Mouse (Mus musculus) forebrain, postnatal 0 days (tissue): Measurements from ENCODE around the gene Fam167b. TPM values are rescaled to one million over a fixed set of nuclear protein-coding genes. Genes with fewer than 3 reads are reported as not detected.

ENCODE experiments used
- ATAC-seq: fragments of 200-750 bp; cut with Nextera tagmentation; 2 replicates; pipeline ENCODE4 v1.8.0; 2017; ENCODE audit warnings: mild to moderate bottlenecking, moderate library complexity
- DNase-seq: peaks from one replicate; pipeline ENCODE4 v3.0.0-alpha.2; 2015
- H3K27ac ChIP-seq: fragments of 300-500 bp; sonication (generic); 2 replicates; pipeline ENCODE4 v1.5.1; 2014; ENCODE audit warnings: low read depth, mild to moderate bottlenecking, antibody characterized with exemption, low read length, moderate library complexity, mixed read lengths
- H3K27me3 ChIP-seq: fragments of 300-500 bp; sonication (generic); 2 replicates; pipeline ENCODE4 v1.6.1; 2014; ENCODE audit warnings: mild to moderate bottlenecking, low read length, mixed read lengths; ENCODE audit not compliant: insufficient read depth
- H3K36me3 ChIP-seq: fragments of 300-500 bp; sonication (generic); 2 replicates; pipeline ENCODE4 v1.6.1; 2014; ENCODE audit warnings: mild to moderate bottlenecking, moderate library complexity; ENCODE audit not compliant: insufficient read depth
- H3K4me1 ChIP-seq: fragments of 300-500 bp; sonication (generic); 2 replicates; pipeline ENCODE4 v1.6.1; 2014; ENCODE audit warnings: antibody characterized with exemption; ENCODE audit not compliant: insufficient read depth
- H3K4me2 ChIP-seq: fragments of 300-500 bp; sonication (generic); 2 replicates; pipeline ENCODE4 v1.6.1; 2014; ENCODE audit warnings: low read depth, mild to moderate bottlenecking, moderate library complexity
- H3K4me3 ChIP-seq: fragments of 300-500 bp; sonication (generic); 2 replicates; pipeline ENCODE4 v1.5.1; 2014; ENCODE audit warnings: low read depth, low read length, mixed read lengths
- H3K9ac ChIP-seq: fragments of 300-500 bp; sonication (generic); 2 replicates; pipeline ENCODE4 v1.6.1; 2014; ENCODE audit warnings: mild to moderate bottlenecking
- H3K9me3 ChIP-seq: fragments of 300-500 bp; sonication (generic); 2 replicates; pipeline ENCODE4 v1.6.1; 2016; ENCODE audit warnings: low read length
- CTCF ChIP-seq: sonication (generic); IDR thresholded peaks from 2 replicates; pipeline ENCODE4 v1.5.1; 2016; ENCODE audit warnings: antibody characterized with exemption, control low read depth, low read depth
- WGBS: fragments of 180-500 bp; shearing (Covaris S2); extraction: QIAGEN DNeasy Blood & Tissue Kit; methylation state at CpG from one replicate; pipeline ENCODE4 v1.1.7; 2014; 5-methylcytosine and 5-hydroxymethylcytosine counted together
- polyA plus RNA-seq: library from polyadenylated mRNA; unstranded; fragments of >200 nt; fragmentation: Nextera tagmentation; extraction: Ambion mirVana; gene quantifications from 2 replicates; pipeline ENCODE4 v1.2.1, GENCODE M21; 2015
- total RNA-seq: library from RNA; depleted of rRNA; stranded (reverse); fragments of >200 nt; gene quantifications from 2 replicates; pipeline ENCODE4 v1.2.3, GENCODE M21; 2014

Fam167b gene
- total and polyA plus RNA-seq, 2 experiments from 2014 or later = not detected

GRCm38 (mm10) chr4:129573430-129573829 is 4.9 kb downstream of the Fam167b start, which contains the start of gene Lck:
Gene Lck (minus strand): TSS chr4:129573641.
- Histone ChIP-seq H3K27me3 (no peaks in the 10 kb centered on the region), H3K9ac (no peak within 1 kb of the TSS), H3K4me3 (no peak within 1 kb of the TSS), H3K36me3 (no peaks in the 10 kb centered on the region), H3K9me3 (no peaks in the 10 kb centered on the region), H3K4me1 (no peaks in the 10 kb centered on the region), H3K4me2 (no peak within 1 kb of the TSS), H3K27ac (no peak within 1 kb of the TSS)
- ATAC-seq (no peak), DNase-seq (no peak)
- TF ChIP-seq CTCF = no peak
- 93% methylated on average over 8 of the region's 8 CpGs for WGBS

GRCm38 (mm10) chr4:129573093-129573370 is 5.3 kb downstream of the Fam167b start:
- Histone ChIP-seq H3K9ac (no peak overlapping the region), H3K4me2 (no peak overlapping the region), H3K27me3 (no peaks in the 10 kb centered on the region), H3K36me3 (no peaks in the 10 kb centered on the region), H3K9me3 (no peaks in the 10 kb centered on the region), H3K4me3 (no peak overlapping the region), H3K27ac (no peak overlapping the region), H3K4me1 (no peaks in the 10 kb centered on the region)
- DNase-seq (no peak), ATAC-seq (no peak)
- 97% methylated on average over 4 of the region's 4 CpGs for WGBS
- TF ChIP-seq CTCF = no peak

- ATAC-seq (no peak), DNase-seq (no peak)
- no peak for TF ChIP-seq CTCF
- WGBS = 86% methylated on average over 13 of the region's 13 CpGs
- Histone ChIP-seq H3K9ac (no peak overlapping the region), H3K27me3 (no peaks in the 10 kb centered on the region), H3K4me2 (no peak overlapping the region), H3K27ac (no peak overlapping the region), H3K4me1 (no peaks in the 10 kb centered on the region), H3K9me3 (no peaks in the 10 kb centered on the region), H3K4me3 (no peak overlapping the region), H3K36me3 (no peaks in the 10 kb centered on the region)
These were observed 5.9 kb downstream of the Fam167b start for GRCm38 (mm10) chr4:129572236-129573092.

GRCm38 (mm10) chr4:129571551-129572084 is 6.7 kb downstream of the Fam167b start:
- Histone ChIP-seq H3K4me3 (no peak overlapping the region), H3K9me3 (no peaks in the 10 kb centered on the region), H3K4me2 (no peak overlapping the region), H3K27me3 (no peaks in the 10 kb centered on the region), H3K36me3 (no peaks in the 10 kb centered on the region), H3K27ac (no peak overlapping the region), H3K4me1 (no peaks in the 10 kb centered on the region), H3K9ac (no peak overlapping the region)
- DNase-seq (no peak), ATAC-seq (no peak)
- 71% methylated on average over 8 of the region's 8 CpGs for WGBS
- TF ChIP-seq CTCF = no peak

GRCm38 (mm10) chr4:129570028-129570427 is 8.3 kb downstream of the Fam167b start:
- DNase-seq (no peak), ATAC-seq (no peak)
- Histone ChIP-seq H3K4me3 (no peak overlapping the region), H3K27ac (no peak overlapping the region), H3K4me2 (no peak overlapping the region), H3K9me3 (no peaks in the 10 kb centered on the region), H3K9ac (no peak overlapping the region), H3K27me3 (no peaks in the 10 kb centered on the region), H3K36me3 (no peaks in the 10 kb centered on the region), H3K4me1 (no peaks in the 10 kb centered on the region)
- TF ChIP-seq CTCF = no peak
- WGBS = 90% methylated on average over 6 of the region's 6 CpGs

- H3K9ac ChIP-seq = no peak overlapping the region
- H3K36me3 ChIP-seq = no peaks in the 10 kb centered on the region
- H3K9me3 ChIP-seq = no peaks in the 10 kb centered on the region
- H3K27ac ChIP-seq = no peak overlapping the region
- no peak for TF ChIP-seq CTCF
- DNase-seq (no peak), ATAC-seq (no peak)
- no peaks in the 10 kb centered on the region for H3K27me3 ChIP-seq
- H3K4me3 ChIP-seq = no peak overlapping the region
- no peak overlapping the region for H3K4me2 ChIP-seq
- no peaks in the 10 kb centered on the region for H3K4me1 ChIP-seq
- WGBS = 92% methylated on average over 7 of the region's 7 CpGs
These were observed 10.0 kb downstream of the Fam167b start for GRCm38 (mm10) chr4:129568366-129568765.

- TF ChIP-seq CTCF = no peak
- no peak overlapping the region for H3K9ac ChIP-seq
- no peaks in the 10 kb centered on the region for H3K9me3 ChIP-seq
- no peak overlapping the region for H3K4me2 ChIP-seq
- H3K27ac ChIP-seq = no peak overlapping the region
- H3K27me3 ChIP-seq = no peaks in the 10 kb centered on the region
- H3K4me1 ChIP-seq = no peaks in the 10 kb centered on the region
- no peak overlapping the region for H3K4me3 ChIP-seq
- no peaks in the 10 kb centered on the region for H3K36me3 ChIP-seq
- WGBS = 80% methylated on average over 6 of the region's 6 CpGs
- DNase-seq (no peak), ATAC-seq (no peak)
These were observed 13.2 kb downstream of the Fam167b start for GRCm38 (mm10) chr4:129565139-129565538.
